Mouse (Mus musculus) liver, embryonic 14.5 days (tissue): ENCODE measurements at regions not wholly inside any gene's neighbourhood (a gene's known extent, or its start where the extent isn't known, plus 50 kb on each side); places are given as distances from the start of the nearest gene placed in this dataset.

ENCODE experiments used
- CTCF ChIP-seq: IDR thresholded peaks from 2 replicates; pipeline ENCODE4 v1.5.1; 2016; ENCODE audit warnings: antibody characterized with exemption, low read depth, control low read depth
- EP300 ChIP-seq: IDR thresholded peaks from 2 replicates; pipeline ENCODE4 v1.6.1; 2016; ENCODE audit warnings: antibody characterized with exemption, low read depth

- TF ChIP-seq EP300 (no peak), CTCF (no peak)
Measured at GRCm38 (mm10) chr13:44012868-44013267, 228.3 kb downstream of the Cd83 start.
